Mouse (Mus musculus): Measurements from ENCODE around the gene Snx17.

DNA sequence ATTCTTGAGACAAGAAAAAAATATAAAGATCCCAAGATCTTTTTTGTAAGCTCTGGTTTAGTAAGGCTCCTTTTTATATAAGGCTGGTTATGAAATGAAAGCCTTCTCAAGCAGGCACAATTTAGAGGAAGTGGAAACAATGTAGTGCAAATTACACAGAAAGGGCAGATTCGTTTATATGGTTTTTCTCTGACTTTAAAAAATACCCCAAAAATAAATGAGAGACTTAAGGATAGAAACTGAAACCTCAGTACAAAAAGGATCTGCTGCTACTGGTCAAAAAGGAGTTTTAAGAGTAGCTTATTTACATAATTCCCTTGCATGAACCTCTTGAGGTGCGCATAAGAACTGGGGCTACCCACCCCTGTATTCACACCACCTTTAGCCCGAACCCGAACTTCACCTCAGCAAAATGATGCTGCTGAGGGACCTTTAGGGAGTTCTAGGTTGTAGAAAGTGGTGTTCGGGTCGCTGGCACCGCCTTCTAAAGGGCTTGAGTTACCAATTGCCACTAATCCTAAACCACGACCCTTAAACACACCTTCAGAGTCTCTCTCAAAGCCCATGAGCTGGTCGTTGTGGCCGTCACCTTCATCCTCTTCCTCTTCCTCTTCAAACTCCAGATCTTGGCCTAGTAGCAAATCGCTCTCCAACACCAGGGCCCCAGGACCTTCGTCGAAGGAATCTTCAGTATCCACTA, 8.2 kb downstream of the Snx17 start:
- TF ChIP-seq POLR2A (IDR thresholded peaks at IDR 0.05; ENCODE audit: insufficient read depth, low read depth, low read length) (no peak), CTCF (IDR thresholded peaks at IDR 0.05) (no peak)

Measured in heart, adult 2 months (tissue).